ENCODE assay signal across 12 mouse cellular contexts in the genomic region with DNA sequence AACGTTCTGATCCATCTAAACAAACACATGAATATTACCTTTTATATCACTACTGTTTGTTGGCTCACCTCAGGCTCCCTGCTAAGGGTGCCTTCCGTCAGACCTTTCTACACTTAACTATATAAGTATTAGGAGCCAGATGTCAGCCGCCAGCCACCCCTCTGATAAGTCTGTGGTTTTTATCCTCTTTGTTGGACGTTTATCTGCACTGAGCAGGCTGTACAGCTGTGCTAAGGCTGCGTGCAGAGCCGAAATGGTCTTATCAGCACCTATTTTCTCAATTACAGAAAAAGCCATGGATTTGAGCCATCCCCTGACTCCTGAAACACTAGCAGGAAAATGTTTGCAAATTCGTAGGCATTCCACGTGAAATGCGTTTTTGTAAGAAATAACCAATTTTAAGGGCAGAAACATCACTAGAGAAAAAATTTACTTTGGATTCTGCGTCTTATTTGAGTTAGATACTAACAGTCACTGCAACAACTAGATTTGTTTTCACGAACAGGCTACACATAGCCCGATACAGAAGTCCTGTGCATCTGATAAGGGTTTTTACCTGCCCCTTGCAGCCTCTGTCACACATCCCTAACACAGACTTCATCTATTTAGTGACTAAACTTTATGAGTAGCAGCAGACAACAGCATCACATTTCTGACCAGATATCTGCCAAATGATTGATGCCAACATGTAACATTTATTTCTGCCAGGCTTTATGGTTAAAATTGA.
DNase-seq lines count a peak whose midpoint lies in the region; ATAC-seq lines count a peak whose summit lies in the region.
"Had no signal": no experiment of that assay in that cellular context is flagged by ENCODE, and none has a peak within 500 bp of the region (broad histone marks: within the 10 kb centered on the region; RNA-seq: fewer than 3 reads in every experiment).

No protein-coding gene starts in this region.

- H3K9ac ChIP-seq in hindbrain, embryonic 12.5 days = no peak overlapping the region
- H3K9ac ChIP-seq in hindbrain, embryonic 16.5 days (ENCODE audit: low read depth, low read length) = no peak overlapping the region
- H3K9ac ChIP-seq in forebrain, embryonic 13.5 days = no peak overlapping the region
- no peak overlapping the region for H3K9ac ChIP-seq in kidney, embryonic 16.5 days (replicated peaks; ENCODE audit: low read length)
- H3K9ac ChIP-seq: hindbrain, embryonic 14.5 days had no signal

- 73% methylated on average over 12 of the region's 12 CpGs for WGBS in hindbrain, embryonic 12.5 days
- 78% methylated on average over 12 of the region's 12 CpGs for WGBS in hindbrain, embryonic 16.5 days
- WGBS in forebrain, embryonic 13.5 days = 79% methylated on average over 12 of the region's 12 CpGs
- WGBS in kidney, embryonic 16.5 days = 84% methylated on average over 12 of the region's 12 CpGs

- no peaks in the 10 kb centered on the region for H3K9me3 ChIP-seq in hindbrain, embryonic 12.5 days (replicated peaks)
- no peaks in the 10 kb centered on the region for H3K9me3 ChIP-seq in hindbrain, embryonic 16.5 days (ENCODE audit: control insufficient read depth, low read length)
- H3K9me3 ChIP-seq in forebrain, embryonic 13.5 days (replicated peaks) = no peaks in the 10 kb centered on the region
- no peaks in the 10 kb centered on the region for H3K9me3 ChIP-seq in kidney, embryonic 16.5 days (ENCODE audit: low read length)

- ATAC-seq in hindbrain, embryonic 12.5 days (ENCODE audit: low FRiP score) = no peak
- ATAC-seq in hindbrain, embryonic 16.5 days = no peak
- peak; percentile 22 to 80; a peak in 2 of 4 replicates for ATAC-seq in hematopoietic stem cell, adult 5-6 weeks (replicated peaks in 1 of 2; ENCODE audit: insufficient read depth in 1 of 2, low FRiP score in 2 of 2, low TSS enrichment in 1 of 2, low read depth in 1 of 2, poor library complexity in 2 of 2, severe bottlenecking in 2 of 2)
- ATAC-seq in megakaryocyte-erythroid progenitor cell, adult 5-6 weeks (replicated peaks; ENCODE audit: low FRiP score, low TSS enrichment, poor library complexity, severe bottlenecking) = peak; percentile 99
- ATAC-seq in forebrain, embryonic 13.5 days = no peak
- no peak for ATAC-seq in kidney, embryonic 16.5 days (ENCODE audit: low FRiP score, low TSS enrichment)
- no peak for ATAC-seq in activated CD4-positive, CD25-positive, alpha-beta regulatory T cell, adult 4 months

- H3K4me2 ChIP-seq in hindbrain, embryonic 12.5 days (replicated peaks) = no peak overlapping the region
- H3K4me2 ChIP-seq in hindbrain, embryonic 16.5 days (ENCODE audit: low read length) = no peak overlapping the region
- H3K4me2 ChIP-seq in forebrain, embryonic 13.5 days = no peak overlapping the region
- no peak overlapping the region for H3K4me2 ChIP-seq in kidney, embryonic 16.5 days (replicated peaks; ENCODE audit: low read depth, low read length)
- H3K4me2 ChIP-seq: hindbrain, embryonic 14.5 days had no signal

- peak overlapping the region; percentile 17; the same call in 1 of the 2 replicates for H3K27ac ChIP-seq in hindbrain, embryonic 12.5 days
- H3K27ac ChIP-seq in hindbrain, embryonic 16.5 days (ENCODE audit: low read depth, low read length) = no peak overlapping the region
- no peak overlapping the region for H3K27ac ChIP-seq in forebrain, embryonic 13.5 days
- H3K27ac ChIP-seq in kidney, embryonic 16.5 days (ENCODE audit: low read length) = no peak overlapping the region
- H3K27ac ChIP-seq: hindbrain, embryonic 14.5 days had no signal

- H3K4me1 ChIP-seq in hindbrain, embryonic 12.5 days = peaks cover 28% of the 10 kb centered on the region
- H3K4me1 ChIP-seq in hindbrain, embryonic 16.5 days (ENCODE audit: control insufficient read depth, insufficient read depth, low read depth, low read length) = peaks cover 15% of the 10 kb centered on the region
- peaks cover 20% of the 10 kb centered on the region for H3K4me1 ChIP-seq in forebrain, embryonic 13.5 days
- H3K4me1 ChIP-seq in kidney, embryonic 16.5 days (ENCODE audit: insufficient read depth, low read length) = peaks cover 15% of the 10 kb centered on the region

- no peaks in the 10 kb centered on the region for H3K36me3 ChIP-seq in hindbrain, embryonic 12.5 days
- H3K36me3 ChIP-seq in hindbrain, embryonic 16.5 days (ENCODE audit: control insufficient read depth, insufficient read depth, low read length) = no peaks in the 10 kb centered on the region
- H3K36me3 ChIP-seq in forebrain, embryonic 13.5 days (ENCODE audit: poor library complexity, severe bottlenecking) = no peaks in the 10 kb centered on the region
- H3K36me3 ChIP-seq in kidney, embryonic 16.5 days (ENCODE audit: insufficient read depth, low read length) = no peaks in the 10 kb centered on the region

- no peaks in the 10 kb centered on the region for H3K27me3 ChIP-seq in hindbrain, embryonic 12.5 days
- no peaks in the 10 kb centered on the region for H3K27me3 ChIP-seq in hindbrain, embryonic 16.5 days (replicated peaks; ENCODE audit: control insufficient read depth, insufficient read depth, low read length)
- no peaks in the 10 kb centered on the region for H3K27me3 ChIP-seq in forebrain, embryonic 13.5 days
- peaks cover 3% of the 10 kb centered on the region; the same call in 1 of the 2 replicates for H3K27me3 ChIP-seq in kidney, embryonic 16.5 days (ENCODE audit: insufficient read depth, low read length)

- no peak overlapping the region for H3K4me3 ChIP-seq in hindbrain, embryonic 12.5 days
- H3K4me3 ChIP-seq in hindbrain, embryonic 16.5 days (ENCODE audit: low read length) = no peak overlapping the region
- H3K4me3 ChIP-seq in forebrain, embryonic 13.5 days = no peak overlapping the region
- no peak overlapping the region for H3K4me3 ChIP-seq in kidney, embryonic 16.5 days (ENCODE audit: low read length)

- DNase-seq in c-Kit-negative CD71-positive TER-119-positive erythroid progenitor cells, embryonic 14.5 days (ENCODE audit: low read depth, low spot score) = peak; percentile 15
- DNase-seq: kidney, postnatal 4 days; left cerebral cortex, postnatal 4 days; thymus, postnatal 14 days had no signal

Comparison
In these comparisons a context has a peak if more than half of its experiments do, and no peak if none do; other contexts are left out.
1. ATAC-seq: peak in hematopoietic stem cell, adult 5-6 weeks (2 of 2) and megakaryocyte-erythroid progenitor cell, adult 5-6 weeks (single experiment); none in hindbrain, embryonic 12.5 days (single experiment), hindbrain, embryonic 16.5 days (single experiment), forebrain, embryonic 13.5 days (single experiment), kidney, embryonic 16.5 days (single experiment) and activated CD4-positive, CD25-positive, alpha-beta regulatory T cell, adult 4 months (single experiment).